Mouse (Mus musculus): ENCODE data around the gene Frmd6.

The Frmd6 gene

GRCm38 (mm10) chr12:70849517-70850291 lies 24.4 kb downstream of the Frmd6 start:
- in situ Hi-C loops (cut with MboI, MseI), result loop anchor here in 1 of 2 experiments (10.0 kb wide), 1 partner anchor 285 kb away; the partner anchor contains the start of genes 2700049A03Rik and Timm9

GRCm38 (mm10) chr12:70851342-70851960 lies 26.1 kb downstream of the Frmd6 start:
- in situ Hi-C loops (cut with MboI, MseI), result no loop called here

GRCm38 (mm10) chr12:70853026-70853425 lies 27.7 kb downstream of the Frmd6 start:
- in situ Hi-C loops (cut with MboI, MseI), result no loop called here

- in situ Hi-C loops (cut with MboI, MseI), result no loop called here
Observed at GRCm38 (mm10) chr12:70855678-70856077, 30.4 kb downstream of the Frmd6 start.

GRCm38 (mm10) chr12:70856776-70857175 lies 31.5 kb downstream of the Frmd6 start:
- in situ Hi-C loops (cut with MboI, MseI), result no loop called here

- in situ Hi-C loops (cut with MboI, MseI), result loop anchor here in 1 of 2 experiments (10.0 kb wide), 1 partner anchor 1068 kb away; the partner anchor contains the start of gene Cdkl1
Observed at GRCm38 (mm10) chr12:70863281-70863680, 38.0 kb downstream of the Frmd6 start.

- in situ Hi-C loops (cut with MboI, MseI), result loop anchor here in 1 of 2 experiments (10.0 kb wide), 1 partner anchor 1073 kb away; the partner anchor contains the start of gene Cdkl1
Observed at GRCm38 (mm10) chr12:70867780-70868179, 42.5 kb downstream of the Frmd6 start.

- in situ Hi-C loops (cut with MboI, MseI), result loop anchor here in 1 of 2 experiments (10.0 kb wide), 1 partner anchor 1074 kb away; the partner anchor contains the start of gene Cdkl1
Observed at GRCm38 (mm10) chr12:70868190-70868987, 43.1 kb downstream of the Frmd6 start.

GRCm38 (mm10) chr12:70868988-70869291 lies 43.6 kb downstream of the Frmd6 start:
- in situ Hi-C loops (cut with MboI, MseI), result loop anchor here in 1 of 2 experiments (10.0 kb wide), 1 partner anchor 1074 kb away; the partner anchor contains the start of gene Cdkl1

- in situ Hi-C loops (cut with MboI, MseI), result no loop called here
Observed at GRCm38 (mm10) chr12:70873544-70873943, 48.2 kb downstream of the Frmd6 start.

- in situ Hi-C loops (cut with MboI, MseI), result no loop called here
Observed at GRCm38 (mm10) chr12:70876270-70876998, 51.1 kb downstream of the Frmd6 start.

- in situ Hi-C loops (cut with MboI, MseI), result no loop called here
Observed at GRCm38 (mm10) chr12:70877926-70878710, 52.8 kb downstream of the Frmd6 start.

GRCm38 (mm10) chr12:70880396-70880975 lies 55.2 kb downstream of the Frmd6 start:
- in situ Hi-C loops (cut with MboI, MseI), result no loop called here

- in situ Hi-C loops (cut with MboI, MseI), result no loop called here
Observed at GRCm38 (mm10) chr12:70881340-70881739, 56.0 kb downstream of the Frmd6 start.

- in situ Hi-C loops (cut with MboI, MseI), result no loop called here
Observed at GRCm38 (mm10) chr12:70881854-70882253, 56.5 kb downstream of the Frmd6 start.

GRCm38 (mm10) chr12:70883141-70883540 lies 57.8 kb downstream of the Frmd6 start:
- in situ Hi-C loops (cut with MboI, MseI), result no loop called here

- in situ Hi-C loops (cut with MboI, MseI), result no loop called here
Observed at GRCm38 (mm10) chr12:70884113-70884512, 58.8 kb downstream of the Frmd6 start.

GRCm38 (mm10) chr12:70884973-70885372 lies 59.7 kb downstream of the Frmd6 start:
- in situ Hi-C loops (cut with MboI, MseI), result no loop called here

GRCm38 (mm10) chr12:70885576-70885975 lies 60.3 kb downstream of the Frmd6 start:
- in situ Hi-C loops (cut with MboI, MseI), result no loop called here

GRCm38 (mm10) chr12:70890405-70890804 lies 65.1 kb downstream of the Frmd6 start:
- in situ Hi-C loops (cut with MboI, MseI), result no loop called here
